Mouse (Mus musculus): Measurements from ENCODE around the gene Bmp3. TPM values are rescaled to one million over a fixed set of nuclear protein-coding genes. Genes with fewer than 3 reads are reported as not detected.

The Bmp3 gene
- polyA plus RNA-seq, 1 experiment, result 1.2 TPM

GRCm38 (mm10) chr5:98856356-98856755, 2.1 kb downstream of the Bmp3 start:
- Histone ChIP-seq H3K4me1 (ENCODE audit: control insufficient read depth, insufficient read depth, insufficient read length) (no peaks in the 10 kb centered on the region), H3K27ac (ENCODE audit: insufficient read depth, low read length) (no peak overlapping the region), H3K27me3 (ENCODE audit: control insufficient read depth, insufficient read depth, low read length) (peaks cover 7% of the 10 kb centered on the region; the same call in 1 of the 2 replicates), H3K4me3 (ENCODE audit: extremely low read depth, insufficient read depth, insufficient read length) (no peak overlapping the region), H3K36me3 (ENCODE audit: control insufficient read depth, insufficient read depth, low read length) (no peaks in the 10 kb centered on the region)
- TF ChIP-seq POLR2A (IDR thresholded peaks at IDR 0.05; ENCODE audit: low read depth, low read length), result no peak
- TF ChIP-seq CTCF (IDR thresholded peaks at IDR 0.05; ENCODE audit: extremely low read depth, insufficient read depth, insufficient read length, insufficient replicate concordance), result no peak
- 72% methylated on average over 7 of the region's 7 CpGs for WGBS
- no peak for DNase-seq (ENCODE audit: low read depth in 1 of 2, low spot score in 2 of 2)

GRCm38 (mm10) chr5:98863891-98864290, 9.7 kb downstream of the Bmp3 start:
- DNase-seq (ENCODE audit: low read depth in 1 of 2, low spot score in 2 of 2), result no peak
- no peak overlapping the region for H3K27ac ChIP-seq (ENCODE audit: insufficient read depth, low read length)
- H3K36me3 ChIP-seq (ENCODE audit: control insufficient read depth, insufficient read depth, low read length), result no peaks in the 10 kb centered on the region
- no peak for TF ChIP-seq POLR2A (IDR thresholded peaks at IDR 0.05; ENCODE audit: low read depth, low read length)
- TF ChIP-seq CTCF (IDR thresholded peaks at IDR 0.05; ENCODE audit: extremely low read depth, insufficient read depth, insufficient read length, insufficient replicate concordance), result no peak
- no peaks in the 10 kb centered on the region for H3K4me1 ChIP-seq (ENCODE audit: control insufficient read depth, insufficient read depth, insufficient read length)
- WGBS, result under 1% methylated on average over 6 of the region's 6 CpGs
- no peak overlapping the region for H3K4me3 ChIP-seq (ENCODE audit: extremely low read depth, insufficient read depth, insufficient read length)
- H3K27me3 ChIP-seq (ENCODE audit: control insufficient read depth, insufficient read depth, low read length), result no peaks in the 10 kb centered on the region

GRCm38 (mm10) chr5:98865146-98865545, 10.9 kb downstream of the Bmp3 start:
- WGBS, result 53% methylated on average over 5 of the region's 5 CpGs
- DNase-seq (ENCODE audit: low read depth in 1 of 2, low spot score in 2 of 2), result no peak
- Histone ChIP-seq H3K4me3 (ENCODE audit: extremely low read depth, insufficient read depth, insufficient read length) (no peak overlapping the region), H3K36me3 (ENCODE audit: control insufficient read depth, insufficient read depth, low read length) (no peaks in the 10 kb centered on the region), H3K27me3 (ENCODE audit: control insufficient read depth, insufficient read depth, low read length) (no peaks in the 10 kb centered on the region), H3K27ac (ENCODE audit: insufficient read depth, low read length) (no peak overlapping the region), H3K4me1 (ENCODE audit: control insufficient read depth, insufficient read depth, insufficient read length) (no peaks in the 10 kb centered on the region)
- no peak for TF ChIP-seq CTCF (IDR thresholded peaks at IDR 0.05; ENCODE audit: extremely low read depth, insufficient read depth, insufficient read length, insufficient replicate concordance)
- no peak for TF ChIP-seq POLR2A (IDR thresholded peaks at IDR 0.05; ENCODE audit: low read depth, low read length)

GRCm38 (mm10) chr5:98876056-98876455, 21.8 kb downstream of the Bmp3 start:
- DNase-seq (ENCODE audit: low read depth in 1 of 2, low spot score in 2 of 2), result no peak
- H3K36me3 ChIP-seq (ENCODE audit: control insufficient read depth, insufficient read depth, low read length), result no peaks in the 10 kb centered on the region
- no peaks in the 10 kb centered on the region for H3K27me3 ChIP-seq (ENCODE audit: control insufficient read depth, insufficient read depth, low read length)
- TF ChIP-seq POLR2A (IDR thresholded peaks at IDR 0.05; ENCODE audit: low read depth, low read length) (no peak), CTCF (IDR thresholded peaks at IDR 0.05; ENCODE audit: extremely low read depth, insufficient read depth, insufficient read length, insufficient replicate concordance) (no peak)
- no peaks in the 10 kb centered on the region for H3K4me1 ChIP-seq (ENCODE audit: control insufficient read depth, insufficient read depth, insufficient read length)
- H3K27ac ChIP-seq (ENCODE audit: insufficient read depth, low read length), result no peak overlapping the region
- H3K4me3 ChIP-seq (ENCODE audit: extremely low read depth, insufficient read depth, insufficient read length), result no peak overlapping the region
- 80% methylated on average over 5 of the region's 5 CpGs for WGBS

- no peaks in the 10 kb centered on the region for H3K36me3 ChIP-seq (ENCODE audit: control insufficient read depth, insufficient read depth, low read length)
- DNase-seq (ENCODE audit: low read depth in 1 of 2, low spot score in 2 of 2), result no peak
- H3K4me1 ChIP-seq (ENCODE audit: control insufficient read depth, insufficient read depth, insufficient read length), result no peaks in the 10 kb centered on the region
- H3K4me3 ChIP-seq (ENCODE audit: extremely low read depth, insufficient read depth, insufficient read length), result no peak overlapping the region
- H3K27ac ChIP-seq (ENCODE audit: insufficient read depth, low read length), result no peak overlapping the region
- no peaks in the 10 kb centered on the region for H3K27me3 ChIP-seq (ENCODE audit: control insufficient read depth, insufficient read depth, low read length)
- TF ChIP-seq POLR2A (IDR thresholded peaks at IDR 0.05; ENCODE audit: low read depth, low read length) (no peak), CTCF (IDR thresholded peaks at IDR 0.05; ENCODE audit: extremely low read depth, insufficient read depth, insufficient read length, insufficient replicate concordance) (no peak)
Measured at GRCm38 (mm10) chr5:98878891-98879290, 24.7 kb downstream of the Bmp3 start.

- no peaks in the 10 kb centered on the region for H3K4me1 ChIP-seq (ENCODE audit: control insufficient read depth, insufficient read depth, insufficient read length)
- 70% methylated on average over 3 of the region's 3 CpGs for WGBS
- DNase-seq (ENCODE audit: low read depth in 1 of 2, low spot score in 2 of 2), result no peak
- no peak overlapping the region for H3K4me3 ChIP-seq (ENCODE audit: extremely low read depth, insufficient read depth, insufficient read length)
- H3K36me3 ChIP-seq (ENCODE audit: control insufficient read depth, insufficient read depth, low read length), result no peaks in the 10 kb centered on the region
- no peaks in the 10 kb centered on the region for H3K27me3 ChIP-seq (ENCODE audit: control insufficient read depth, insufficient read depth, low read length)
- TF ChIP-seq POLR2A (IDR thresholded peaks at IDR 0.05; ENCODE audit: low read depth, low read length) (no peak), CTCF (IDR thresholded peaks at IDR 0.05; ENCODE audit: extremely low read depth, insufficient read depth, insufficient read length, insufficient replicate concordance) (no peak)
- H3K27ac ChIP-seq (ENCODE audit: insufficient read depth, low read length), result no peak overlapping the region
Measured at GRCm38 (mm10) chr5:98882096-98882495, 27.9 kb downstream of the Bmp3 start.

GRCm38 (mm10) chr5:98890544-98891050, 36.4 kb downstream of the Bmp3 start:
- no peak overlapping the region for H3K27ac ChIP-seq (ENCODE audit: insufficient read depth, low read length)
- no peak overlapping the region for H3K4me3 ChIP-seq (ENCODE audit: extremely low read depth, insufficient read depth, insufficient read length)
- no peaks in the 10 kb centered on the region for H3K4me1 ChIP-seq (ENCODE audit: control insufficient read depth, insufficient read depth, insufficient read length)
- TF ChIP-seq POLR2A (IDR thresholded peaks at IDR 0.05; ENCODE audit: low read depth, low read length) (no peak), CTCF (IDR thresholded peaks at IDR 0.05; ENCODE audit: extremely low read depth, insufficient read depth, insufficient read length, insufficient replicate concordance) (no peak)
- WGBS, result 83% methylated on average over 2 of the region's 2 CpGs
- H3K27me3 ChIP-seq (ENCODE audit: control insufficient read depth, insufficient read depth, low read length), result no peaks in the 10 kb centered on the region
- no peak for DNase-seq (ENCODE audit: low read depth in 1 of 2, low spot score in 2 of 2)
- H3K36me3 ChIP-seq (ENCODE audit: control insufficient read depth, insufficient read depth, low read length), result no peaks in the 10 kb centered on the region

Measured in spleen, adult 2 months (tissue).